Mouse (Mus musculus): ENCODE measurements at regions not wholly inside any gene's neighbourhood (a gene's known extent, or its start where the extent isn't known, plus 50 kb on each side); places are given as distances from the start of the nearest gene placed in this dataset.
"Not testable (repeated sequence)": the region's sequence is repeated elsewhere in the genome, so short reads cannot be mapped to it uniquely, and the experiment has no call there.

GRCm38 (mm10) chr2:64443171-64443570 lies 345.3 kb upstream of the Fign start:
- DNase-seq, result peak; percentile 32

- DNase-seq, result no peak
These were observed 343.1 kb upstream of the Fign start for GRCm38 (mm10) chr2:64440961-64441360.

- not testable (repeated sequence) for DNase-seq
These were observed 319.3 kb upstream of the Fign start for GRCm38 (mm10) chr2:64417129-64417528.

GRCm38 (mm10) chr2:64413846-64414245 lies 316.0 kb upstream of the Fign start:
- no peak for DNase-seq

- no peak for DNase-seq
These were observed 315.4 kb upstream of the Fign start for GRCm38 (mm10) chr2:64413263-64413662.

- DNase-seq, result no peak
These were observed 298.1 kb upstream of the Fign start for GRCm38 (mm10) chr2:64395946-64396345.

- DNase-seq, result no peak
These were observed 296.9 kb upstream of the Fign start for GRCm38 (mm10) chr2:64394619-64395294.

- DNase-seq, result no peak
These were observed 296.4 kb upstream of the Fign start for GRCm38 (mm10) chr2:64394199-64394598.

- no peak for DNase-seq
These were observed 272.0 kb upstream of the Fign start for GRCm38 (mm10) chr2:64369791-64370190.

- DNase-seq, result no peak
These were observed 269.4 kb upstream of the Fign start for GRCm38 (mm10) chr2:64367188-64367587.

- no peak for DNase-seq
These were observed 268.7 kb upstream of the Fign start for GRCm38 (mm10) chr2:64366528-64366927.

GRCm38 (mm10) chr2:64356286-64356685 lies 258.4 kb upstream of the Fign start:
- DNase-seq, result no peak

GRCm38 (mm10) chr2:64325499-64325898 lies 227.7 kb upstream of the Fign start:
- DNase-seq, result no peak

All from adrenal gland, postnatal 10 days (tissue).